Mouse (Mus musculus) thymus, adult 2 months (tissue): ENCODE data around the gene Acad10. TPM values are rescaled to one million over a fixed set of nuclear protein-coding genes. Genes with fewer than 3 reads are reported as not detected.

Experiments used
- DNase-seq: peaks from one replicate; pipeline ENCODE4 v3.0.0; 2021
- H3K27ac ChIP-seq: fragments of 200-500 bp; 2 replicates; pipeline ENCODE4 v1.5.1; 2012; ENCODE audit warnings: low read length, control low read depth; ENCODE audit not compliant: control insufficient read depth, insufficient read depth
- H3K27me3 ChIP-seq: fragments of 200-500 bp; 2 replicates; pipeline ENCODE4 v1.6.1; 2012; ENCODE audit warnings: mild to moderate bottlenecking, low read length, moderate library complexity, mixed read lengths; ENCODE audit not compliant: control insufficient read depth, insufficient read depth
- H3K36me3 ChIP-seq: fragments of 200-500 bp; 2 replicates; pipeline ENCODE4 v1.6.1; 2012; ENCODE audit warnings: mild to moderate bottlenecking, low read length, moderate library complexity; ENCODE audit not compliant: control insufficient read depth, insufficient read depth
- H3K4me1 ChIP-seq: fragments of 200-500 bp; replicated peaks from 2 replicates; pipeline ENCODE4 v1.6.1; 2012; ENCODE audit warnings: low read length; ENCODE audit not compliant: control insufficient read depth, insufficient read depth
- H3K4me3 ChIP-seq: fragments of 200-500 bp; 2 replicates; pipeline ENCODE4 v1.5.1; 2012; ENCODE audit warnings: mild to moderate bottlenecking, low read length, control low read depth, moderate library complexity; ENCODE audit not compliant: control insufficient read depth, insufficient read depth
- CTCF ChIP-seq: fragments of 200-500 bp; IDR thresholded peaks from 2 replicates; pipeline ENCODE4 v1.5.1; 2012; ENCODE audit warnings: mild to moderate bottlenecking, control low read depth, low read length, moderate library complexity, borderline replicate concordance; ENCODE audit not compliant: control insufficient read depth, poor library complexity, insufficient read depth; ENCODE audit errors: extremely low read depth
- POLR2A ChIP-seq: fragments of 200-500 bp; IDR thresholded peaks from 2 replicates; pipeline ENCODE4 v1.6.1; 2012; ENCODE audit warnings: mild to moderate bottlenecking, low read length, control low read depth, moderate library complexity; ENCODE audit not compliant: control insufficient read depth, poor library complexity, insufficient read depth; ENCODE audit errors: extremely low read depth
- WGBS: fragments of 180-500 bp; shearing (Covaris S2); methylation state at CpG from one replicate; pipeline ENCODE4 v1.1.7; 2018; 5-methylcytosine and 5-hydroxymethylcytosine counted together
- polyA plus RNA-seq: library from polyadenylated mRNA; depleted of rRNA; stranded (reverse); fragments of >200 nt; gene quantifications from 2 replicates; pipeline ENCODE4 v1.2.3, GENCODE M21; 2012; rRNA removed

The Acad10 gene
- 7.2 and 8.2 TPM in 2 replicates for polyA plus RNA-seq

DNA sequence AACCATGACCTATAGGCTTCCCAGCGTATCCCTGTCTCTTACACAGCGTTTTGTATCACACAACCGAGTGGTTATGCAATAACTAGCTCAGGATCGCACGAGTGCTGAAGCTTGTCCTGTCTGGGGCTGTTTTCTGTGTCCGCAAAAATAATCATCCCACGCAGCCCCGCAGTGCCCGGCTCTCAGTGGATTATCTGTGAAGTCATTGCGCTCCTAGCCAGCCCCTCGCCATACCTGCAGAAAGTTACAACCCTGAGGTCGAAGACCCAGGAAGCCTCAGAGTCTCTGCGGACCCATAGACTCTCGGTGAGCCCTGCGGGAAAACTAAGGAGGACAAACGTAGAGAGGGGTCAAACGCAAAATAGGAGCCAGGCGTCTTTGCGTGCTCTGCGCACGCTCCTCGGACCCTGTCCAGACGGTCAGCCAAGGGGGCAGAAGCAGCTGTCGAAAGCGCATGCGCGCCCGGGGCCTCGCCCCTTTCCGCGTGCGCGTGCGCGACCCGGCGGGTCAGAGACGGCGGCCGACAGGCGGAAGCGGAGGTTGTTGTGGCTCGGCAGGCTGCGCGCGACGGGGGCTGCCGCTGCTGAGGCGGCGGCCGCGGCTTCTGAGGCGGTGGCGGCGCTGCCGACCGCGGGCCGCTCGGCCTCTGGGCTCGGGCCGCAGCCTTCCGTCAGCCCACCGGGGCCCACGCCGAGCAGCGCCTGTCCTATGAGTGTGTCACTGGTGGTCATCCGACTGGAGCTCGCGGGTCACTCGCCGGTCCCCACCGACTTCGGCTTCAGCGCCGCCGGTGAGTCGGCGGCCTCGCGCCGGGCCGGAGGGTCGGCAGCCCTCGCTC, at the start of gene Acad10, which contains the start of gene Brap:
Gene Acad10 (minus strand): TSS at position 456 of the 838 bp plus-strand sequence.
Gene Brap (plus strand): TSS at position 505 of the 838 bp plus-strand sequence.
- H3K27ac ChIP-seq, result no peak within 1 kb of the TSS
- DNase-seq, result peak; percentile 92
- no peaks in the 10 kb centered on the region for H3K27me3 ChIP-seq
- peak within 1 kb of the TSS; percentile 95 for H3K4me3 ChIP-seq
- WGBS, result under 1% methylated on average over 85 of the region's 85 CpGs
- peaks cover 15% of the 10 kb centered on the region for H3K4me1 ChIP-seq
- H3K36me3 ChIP-seq, result peaks cover 21% of the 10 kb centered on the region
- peak; percentile 91 for TF ChIP-seq POLR2A
- TF ChIP-seq CTCF, result peak; percentile 69; the same call in 1 of the 2 replicates

DNA sequence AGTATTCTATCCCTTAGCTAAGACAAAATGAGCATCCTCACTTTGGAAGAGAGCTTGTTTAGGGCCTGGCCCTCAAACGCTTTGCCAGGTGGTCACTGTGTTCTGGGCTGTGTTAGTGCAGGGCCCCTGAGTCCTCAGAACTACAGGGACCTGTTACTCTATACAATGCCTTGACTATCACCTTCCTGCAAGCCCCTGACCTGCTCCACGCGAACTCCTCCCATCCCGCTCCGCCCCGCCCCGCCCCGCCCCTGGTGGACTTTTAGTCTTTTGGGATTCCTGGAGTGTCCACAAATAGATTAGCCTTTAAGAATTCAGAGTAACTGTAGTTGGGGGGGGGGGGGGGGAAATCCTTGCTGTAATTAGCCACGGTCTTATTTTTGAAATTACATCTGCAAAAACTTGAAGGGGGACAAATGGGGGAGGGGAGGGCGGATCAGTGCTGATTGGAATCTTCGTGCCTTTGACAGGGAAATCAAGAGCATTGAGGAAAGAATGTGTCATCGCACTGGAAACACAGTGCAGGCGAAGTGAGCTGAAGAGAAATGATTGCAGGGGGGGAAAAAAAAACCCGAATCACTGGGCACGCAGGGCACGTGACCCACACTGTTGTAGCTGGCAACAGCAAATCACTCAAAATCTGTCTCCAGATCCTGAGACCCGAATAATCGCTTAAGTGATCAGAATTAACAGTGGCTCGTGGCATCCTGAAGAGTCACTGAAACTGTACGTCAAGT, 44.4 kb upstream of the Acad10 start:
- H3K27ac ChIP-seq, result no peak overlapping the region
- H3K4me1 ChIP-seq, result no peaks in the 10 kb centered on the region
- no peak overlapping the region for H3K4me3 ChIP-seq
- WGBS, result 56% methylated on average over 20 of the region's 20 CpGs
- no peak for DNase-seq
- no peaks in the 10 kb centered on the region for H3K27me3 ChIP-seq
- TF ChIP-seq POLR2A, result no peak
- no peak for TF ChIP-seq CTCF
- H3K36me3 ChIP-seq, result no peaks in the 10 kb centered on the region

DNA sequence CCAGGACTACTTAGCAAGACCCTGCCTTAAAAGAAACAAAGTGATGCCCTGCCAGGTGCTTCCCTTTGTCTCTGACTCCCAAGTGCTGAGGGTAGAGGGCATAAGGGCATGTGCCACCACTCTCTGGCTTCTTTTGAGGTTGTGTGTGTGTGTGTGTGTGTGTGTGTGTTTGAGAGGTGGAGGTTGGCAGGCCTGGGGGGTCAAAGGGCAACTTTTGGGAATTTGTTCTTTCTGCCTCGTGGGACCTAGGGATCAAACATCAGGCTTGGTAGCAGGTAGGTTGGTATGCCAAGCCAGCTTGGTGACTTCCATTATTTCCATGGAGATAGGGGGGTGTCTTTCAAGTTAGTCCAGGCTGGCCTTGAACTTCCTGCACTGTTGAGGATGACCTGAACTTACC, 43.0 kb upstream of the Acad10 start:
- 80% methylated on average over 1 of the region's 1 CpGs for WGBS
- no peaks in the 10 kb centered on the region for H3K27me3 ChIP-seq
- no peaks in the 10 kb centered on the region for H3K4me1 ChIP-seq
- H3K27ac ChIP-seq, result no peak overlapping the region
- H3K4me3 ChIP-seq, result no peak overlapping the region
- TF ChIP-seq CTCF (no peak), POLR2A (no peak)
- DNase-seq, result no peak
- H3K36me3 ChIP-seq, result no peaks in the 10 kb centered on the region

DNA sequence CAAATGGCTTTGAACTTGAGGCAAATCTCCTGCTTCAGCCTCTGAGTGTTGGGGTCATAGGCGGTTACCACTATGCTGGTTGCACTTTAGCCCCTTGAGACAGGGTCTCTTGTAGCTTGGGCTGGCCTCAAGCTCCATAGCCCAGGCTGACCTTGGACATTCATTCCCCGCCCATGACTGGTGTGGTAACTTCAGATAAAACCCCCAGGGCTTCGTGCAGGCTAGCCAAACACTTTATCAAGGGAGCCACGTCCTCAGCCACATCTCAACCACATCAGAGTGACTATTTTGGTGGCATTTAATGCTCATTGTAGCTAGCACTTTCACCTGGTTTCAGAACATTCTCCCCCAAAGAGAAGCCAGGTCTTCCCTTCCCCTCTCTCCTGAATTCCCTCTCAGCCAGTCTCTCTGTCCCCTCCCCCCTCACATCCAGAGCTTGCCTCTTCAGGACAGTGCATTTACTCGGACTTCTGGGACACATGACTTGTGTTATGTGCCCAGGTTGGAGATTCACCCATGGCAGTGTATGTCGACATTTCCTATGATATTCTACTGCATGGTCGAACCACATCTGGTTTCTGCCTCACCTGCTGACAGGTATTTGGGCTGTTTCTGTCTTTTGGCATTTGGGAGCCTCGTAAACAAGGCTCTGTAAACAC, 40.9 kb upstream of the Acad10 start:
- no peak overlapping the region for H3K27ac ChIP-seq

DNA sequence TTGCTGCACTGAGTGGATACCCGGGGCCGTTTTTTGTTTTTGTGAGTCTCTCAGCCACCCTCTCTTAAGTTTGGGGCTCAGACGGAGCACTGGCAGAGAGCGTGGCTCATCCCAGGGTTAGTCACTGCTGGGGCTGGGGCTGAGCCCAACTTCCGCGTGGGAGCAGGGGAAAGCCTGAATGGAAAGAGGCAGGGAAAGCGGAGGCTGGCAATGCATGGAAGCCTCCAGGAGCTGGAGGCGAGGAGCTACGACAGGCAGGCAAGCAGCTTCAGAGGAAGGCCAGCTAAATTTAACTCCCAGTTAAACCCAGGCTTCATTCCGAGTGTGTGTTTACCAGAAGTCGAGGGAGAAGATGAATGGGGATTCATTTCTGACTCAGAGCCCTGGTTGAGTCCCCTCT, 40.2 kb upstream of the Acad10 start:
- Histone ChIP-seq H3K4me3 (no peak overlapping the region), H3K4me1 (no peaks in the 10 kb centered on the region), H3K27me3 (no peaks in the 10 kb centered on the region), H3K36me3 (no peaks in the 10 kb centered on the region), H3K27ac (no peak overlapping the region)
- 80% methylated on average over 11 of the region's 11 CpGs for WGBS
- no peak for DNase-seq
- no peak for TF ChIP-seq POLR2A
- no peak for TF ChIP-seq CTCF

More for the DNA sequence above, 40.9 kb upstream of the Acad10 start:
- Histone ChIP-seq H3K27me3 (no peaks in the 10 kb centered on the region), H3K36me3 (no peaks in the 10 kb centered on the region), H3K4me1 (no peaks in the 10 kb centered on the region), H3K4me3 (no peak overlapping the region)
- TF ChIP-seq POLR2A, result no peak
- no peak for TF ChIP-seq CTCF
- WGBS, result 49% methylated on average over 8 of the region's 8 CpGs
- no peak for DNase-seq

DNA sequence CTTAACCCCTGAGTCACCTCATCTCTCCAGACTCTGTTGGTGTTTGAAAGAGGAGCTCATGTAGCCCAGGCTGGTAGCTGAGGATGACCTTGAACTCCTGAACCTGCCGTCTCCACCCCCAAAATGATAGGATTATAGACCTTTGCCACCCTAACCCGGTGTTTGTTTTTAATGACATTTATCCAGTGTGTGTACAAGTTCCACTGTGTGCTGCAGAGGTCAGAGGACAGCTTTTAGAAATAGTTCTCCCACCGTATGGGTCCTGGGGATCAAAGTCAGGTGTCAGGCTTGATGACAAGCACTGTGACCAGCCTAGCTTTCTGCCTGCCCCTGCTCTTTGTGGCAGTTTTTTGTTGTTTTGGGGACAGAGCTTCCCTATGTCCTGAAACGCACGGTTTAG, 39.6 kb upstream of the Acad10 start:
- no peak for DNase-seq
- H3K27ac ChIP-seq, result no peak overlapping the region
- TF ChIP-seq CTCF, result no peak
- TF ChIP-seq POLR2A, result no peak
- H3K36me3 ChIP-seq, result no peaks in the 10 kb centered on the region
- no peaks in the 10 kb centered on the region for H3K27me3 ChIP-seq
- H3K4me1 ChIP-seq, result no peaks in the 10 kb centered on the region
- H3K4me3 ChIP-seq, result no peak overlapping the region
- WGBS, result 92% methylated on average over 5 of the region's 5 CpGs
